Mouse (Mus musculus): ENCODE data around the gene Sdr9c7. TPM values are rescaled to one million over a fixed set of nuclear protein-coding genes. Genes with fewer than 3 reads are reported as not detected.

Gene Sdr9c7
- polyA plus RNA-seq, 1 experiment from 2014 or later, result not detected

DNA sequence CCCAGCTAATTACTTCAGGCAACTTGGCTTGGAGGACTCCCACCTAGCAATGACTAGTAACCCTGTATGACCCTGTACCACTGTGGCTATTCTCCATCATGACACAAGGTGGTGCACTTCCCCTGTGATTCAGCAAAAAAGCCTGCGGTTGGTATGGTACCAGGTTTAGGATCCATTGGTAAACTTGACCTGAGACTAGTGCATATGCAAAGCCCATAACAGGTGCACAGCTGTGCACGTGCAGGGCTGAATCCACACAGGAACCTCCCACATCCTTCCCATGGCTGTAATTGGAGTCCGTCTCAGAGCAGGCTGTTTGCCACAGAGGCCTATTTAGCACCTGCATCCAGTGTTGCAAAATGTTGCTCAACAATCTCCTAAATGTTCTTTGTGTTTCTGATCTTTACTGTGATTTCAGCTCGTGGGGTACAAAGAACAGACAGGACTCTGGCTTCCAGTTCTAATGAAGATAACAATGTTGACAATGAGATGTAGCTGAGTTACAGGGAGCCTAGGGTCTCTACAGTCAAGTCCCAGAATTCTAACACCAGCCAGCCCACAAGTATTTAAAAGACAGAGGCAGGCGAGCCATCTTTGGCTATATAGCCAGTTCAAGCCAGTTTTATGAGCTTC is 47.2 kb downstream of the Sdr9c7 start:
- Histone ChIP-seq H3K4me3 (ENCODE audit: low read length) (no peak overlapping the region), H3K9ac (ENCODE audit: low read length) (no peak overlapping the region), H3K27ac (ENCODE audit: low read length) (no peak overlapping the region), H3K36me3 (ENCODE audit: control insufficient read depth, insufficient read depth) (no peaks in the 10 kb centered on the region), H3K9me3 (replicated peaks; ENCODE audit: control insufficient read depth, low read length) (no peaks in the 10 kb centered on the region), H3K4me1 (ENCODE audit: control insufficient read depth, insufficient read depth, low read length) (no peaks in the 10 kb centered on the region), H3K27me3 (ENCODE audit: control insufficient read depth, insufficient read depth, low read length) (no peaks in the 10 kb centered on the region), H3K4me2 (ENCODE audit: low read depth, low read length) (no peak overlapping the region)
- WGBS, result 31% methylated on average over 5 of the region's 5 CpGs
- ATAC-seq (replicated peaks; ENCODE audit: extremely low read depth, insufficient read depth, low FRiP score), result no peak

DNA sequence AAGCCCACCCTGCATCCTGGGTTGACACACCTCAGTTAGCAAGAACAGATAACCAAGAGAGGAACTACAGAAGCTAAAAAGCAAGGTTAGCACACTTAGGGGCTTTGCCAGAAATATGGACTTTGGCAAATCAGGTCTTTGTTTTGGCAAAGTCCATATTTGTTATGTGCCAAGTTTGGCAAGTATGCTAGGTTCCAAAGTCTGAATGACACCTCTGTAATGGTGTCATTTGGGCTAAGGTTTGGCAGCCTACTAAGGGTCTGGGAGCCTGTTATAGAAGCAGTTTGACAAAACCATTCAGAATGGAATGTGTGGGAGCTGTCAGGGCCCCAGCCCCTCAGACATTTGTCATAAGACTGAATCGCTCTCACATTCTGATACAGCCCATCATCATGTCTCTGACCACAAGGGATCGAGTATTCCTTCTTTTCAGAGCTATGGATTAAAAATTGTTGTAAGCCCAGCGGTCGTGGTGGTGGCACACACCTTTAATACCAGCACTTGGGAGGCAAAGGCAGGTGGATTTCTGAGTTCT is 51.3 kb downstream of the Sdr9c7 start:
- Histone ChIP-seq H3K9me3 (replicated peaks; ENCODE audit: control insufficient read depth, low read length) (no peaks in the 10 kb centered on the region), H3K9ac (ENCODE audit: low read length) (no peak overlapping the region), H3K27ac (ENCODE audit: low read length) (no peak overlapping the region), H3K4me2 (ENCODE audit: low read depth, low read length) (no peak overlapping the region), H3K27me3 (ENCODE audit: control insufficient read depth, insufficient read depth, low read length) (no peaks in the 10 kb centered on the region; the same call in 1 of the 2 replicates), H3K36me3 (ENCODE audit: control insufficient read depth, insufficient read depth) (no peaks in the 10 kb centered on the region), H3K4me3 (ENCODE audit: low read length) (no peak overlapping the region), H3K4me1 (ENCODE audit: control insufficient read depth, insufficient read depth, low read length) (no peaks in the 10 kb centered on the region)
- no peak for ATAC-seq (replicated peaks; ENCODE audit: extremely low read depth, insufficient read depth, low FRiP score)
- WGBS, result 75% methylated on average over 4 of the region's 4 CpGs

GRCm38 (mm10) chr10:127951390-127951789 is 53.1 kb downstream of the Sdr9c7 start:
- H3K4me1 ChIP-seq (ENCODE audit: control insufficient read depth, insufficient read depth, low read length), result no peaks in the 10 kb centered on the region
- WGBS, result 78% methylated on average over 9 of the region's 9 CpGs
- H3K27me3 ChIP-seq (ENCODE audit: control insufficient read depth, insufficient read depth, low read length), result no peaks in the 10 kb centered on the region; the same call in 1 of the 2 replicates
- no peak overlapping the region for H3K4me3 ChIP-seq (ENCODE audit: low read length)
- H3K9ac ChIP-seq (ENCODE audit: low read length), result no peak overlapping the region
- H3K36me3 ChIP-seq (ENCODE audit: control insufficient read depth, insufficient read depth), result no peaks in the 10 kb centered on the region
- no peak for ATAC-seq (replicated peaks; ENCODE audit: extremely low read depth, insufficient read depth, low FRiP score)
- H3K9me3 ChIP-seq (replicated peaks; ENCODE audit: control insufficient read depth, low read length), result no peaks in the 10 kb centered on the region
- no peak overlapping the region for H3K4me2 ChIP-seq (ENCODE audit: low read depth, low read length)
- no peak overlapping the region for H3K27ac ChIP-seq (ENCODE audit: low read length)

- Histone ChIP-seq H3K27ac (ENCODE audit: low read length) (no peak overlapping the region), H3K9ac (ENCODE audit: low read length) (no peak overlapping the region), H3K4me1 (ENCODE audit: control insufficient read depth, insufficient read depth, low read length) (no peaks in the 10 kb centered on the region), H3K4me3 (ENCODE audit: low read length) (no peak overlapping the region), H3K9me3 (replicated peaks; ENCODE audit: control insufficient read depth, low read length) (no peaks in the 10 kb centered on the region), H3K4me2 (ENCODE audit: low read depth, low read length) (no peak overlapping the region), H3K36me3 (ENCODE audit: control insufficient read depth, insufficient read depth) (no peaks in the 10 kb centered on the region), H3K27me3 (ENCODE audit: control insufficient read depth, insufficient read depth, low read length) (no peaks in the 10 kb centered on the region; the same call in 1 of the 2 replicates)
- no peak for ATAC-seq (replicated peaks; ENCODE audit: extremely low read depth, insufficient read depth, low FRiP score)
- 67% methylated on average over 4 of the region's 4 CpGs for WGBS
Observed at GRCm38 (mm10) chr10:127951821-127952220, 53.5 kb downstream of the Sdr9c7 start.

GRCm38 (mm10) chr10:127955034-127955433 is 56.7 kb downstream of the Sdr9c7 start:
- no peaks in the 10 kb centered on the region; the same call in 1 of the 2 replicates for H3K27me3 ChIP-seq (ENCODE audit: control insufficient read depth, insufficient read depth, low read length)
- no peaks in the 10 kb centered on the region for H3K9me3 ChIP-seq (replicated peaks; ENCODE audit: control insufficient read depth, low read length)
- H3K27ac ChIP-seq (ENCODE audit: low read length), result no peak overlapping the region
- H3K4me3 ChIP-seq (ENCODE audit: low read length), result no peak overlapping the region
- H3K9ac ChIP-seq (ENCODE audit: low read length), result no peak overlapping the region
- no peaks in the 10 kb centered on the region for H3K36me3 ChIP-seq (ENCODE audit: control insufficient read depth, insufficient read depth)
- no peaks in the 10 kb centered on the region for H3K4me1 ChIP-seq (ENCODE audit: control insufficient read depth, insufficient read depth, low read length)
- H3K4me2 ChIP-seq (ENCODE audit: low read depth, low read length), result no peak overlapping the region
- WGBS, result 47% methylated on average over 4 of the region's 4 CpGs
- no peak for ATAC-seq (replicated peaks; ENCODE audit: extremely low read depth, insufficient read depth, low FRiP score)

GRCm38 (mm10) chr10:127956168-127956816 is 58.0 kb downstream of the Sdr9c7 start:
- H3K9ac ChIP-seq (ENCODE audit: low read length), result no peak overlapping the region
- H3K9me3 ChIP-seq (replicated peaks; ENCODE audit: control insufficient read depth, low read length), result no peaks in the 10 kb centered on the region
- no peak overlapping the region for H3K4me2 ChIP-seq (ENCODE audit: low read depth, low read length)
- 50% methylated on average over 16 of the region's 16 CpGs for whole genome bisulfite sequencing
- ATAC-seq (replicated peaks; ENCODE audit: extremely low read depth, insufficient read depth, low FRiP score), result no peak
- H3K27ac ChIP-seq (ENCODE audit: low read length), result no peak overlapping the region
- H3K4me3 ChIP-seq (ENCODE audit: low read length), result no peak overlapping the region
- H3K27me3 ChIP-seq (ENCODE audit: control insufficient read depth, insufficient read depth, low read length), result no peaks in the 10 kb centered on the region; the same call in 1 of the 2 replicates
- no peaks in the 10 kb centered on the region for H3K36me3 ChIP-seq (ENCODE audit: control insufficient read depth, insufficient read depth)
- no peaks in the 10 kb centered on the region for H3K4me1 ChIP-seq (ENCODE audit: control insufficient read depth, insufficient read depth, low read length)

DNA sequence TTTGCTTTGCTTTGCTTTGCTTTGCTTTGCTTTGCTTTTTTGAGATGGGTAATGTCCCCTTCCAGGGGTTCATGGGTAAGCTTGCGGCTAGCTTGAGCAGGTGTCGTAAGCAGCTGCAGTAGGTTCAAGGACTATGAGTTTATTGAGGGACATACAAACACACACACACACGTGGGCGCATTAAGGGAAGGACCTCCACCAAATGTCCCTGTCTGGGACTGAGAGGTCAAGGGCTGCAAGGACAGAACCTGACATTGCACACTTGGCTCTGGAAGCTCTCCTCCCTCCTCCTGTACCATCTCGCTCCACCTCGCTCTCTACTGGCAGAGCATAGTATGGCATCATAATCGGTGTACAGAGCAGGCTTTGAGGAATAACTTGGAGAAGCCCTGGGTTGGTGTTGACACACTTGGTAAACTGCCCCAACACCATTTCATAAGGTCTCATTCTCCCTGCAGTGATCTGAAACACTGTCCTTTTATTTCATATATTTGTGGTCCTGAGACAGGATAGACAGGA is 60.9 kb downstream of the Sdr9c7 start:
- ATAC-seq (replicated peaks; ENCODE audit: extremely low read depth, insufficient read depth, low FRiP score), result no peak
- 91% methylated on average over 7 of the region's 7 CpGs for WGBS
- Histone ChIP-seq H3K4me2 (ENCODE audit: low read depth, low read length) (no peak overlapping the region), H3K9ac (ENCODE audit: low read length) (no peak overlapping the region), H3K4me3 (ENCODE audit: low read length) (no peak overlapping the region), H3K4me1 (ENCODE audit: control insufficient read depth, insufficient read depth, low read length) (no peaks in the 10 kb centered on the region), H3K36me3 (ENCODE audit: control insufficient read depth, insufficient read depth) (no peaks in the 10 kb centered on the region), H3K9me3 (replicated peaks; ENCODE audit: control insufficient read depth, low read length) (no peaks in the 10 kb centered on the region), H3K27me3 (ENCODE audit: control insufficient read depth, insufficient read depth, low read length) (no peaks in the 10 kb centered on the region), H3K27ac (ENCODE audit: low read length) (no peak overlapping the region)
